Mouse (Mus musculus) hindbrain, embryonic 12.5 days (tissue): ENCODE results near the gene Inip. TPM values are rescaled to one million over a fixed set of nuclear protein-coding genes. Genes with fewer than 3 reads are reported as not detected.
A peak's percentile ranks its signal among the peaks of the same experiment; 100 is the strongest.

Experiments used
- ATAC-seq: fragments of 200-750 bp; cut with Nextera tagmentation; 2 replicates; pipeline ENCODE4 v1.8.0; 2017; ENCODE audit warnings: moderate TSS enrichment; ENCODE audit not compliant: low FRiP score
- H3K27ac ChIP-seq: fragments of 300-500 bp; sonication (generic); 2 replicates; pipeline ENCODE4 v1.5.1; 2016; ENCODE audit warnings: mild to moderate bottlenecking
- H3K27me3 ChIP-seq: fragments of 300-500 bp; sonication (generic); 2 replicates; pipeline ENCODE4 v1.6.1; 2016; ENCODE audit warnings: mild to moderate bottlenecking
- H3K36me3 ChIP-seq: fragments of 300-500 bp; sonication (generic); 2 replicates; pipeline ENCODE4 v1.6.1; 2016; ENCODE audit warnings: mild to moderate bottlenecking
- H3K4me1 ChIP-seq: fragments of 300-500 bp; sonication (generic); 2 replicates; pipeline ENCODE4 v1.6.1; 2016
- H3K4me2 ChIP-seq: fragments of 300-500 bp; sonication (generic); replicated peaks from 2 replicates; pipeline ENCODE4 v1.6.1; 2016; ENCODE audit warnings: mild to moderate bottlenecking
- H3K4me3 ChIP-seq: fragments of 300-500 bp; sonication (generic); 2 replicates; pipeline ENCODE4 v1.5.1; 2016; ENCODE audit warnings: mild to moderate bottlenecking
- H3K9ac ChIP-seq: fragments of 300-500 bp; sonication (generic); 2 replicates; pipeline ENCODE4 v1.6.1; 2016; ENCODE audit warnings: mild to moderate bottlenecking, moderate library complexity
- H3K9me3 ChIP-seq: fragments of 300-500 bp; sonication (generic); replicated peaks from 2 replicates; pipeline ENCODE4 v1.6.1; 2016; ENCODE audit warnings: mild to moderate bottlenecking
- WGBS: fragments of 180-500 bp; shearing (Covaris S2); methylation state at CpG from one replicate; pipeline ENCODE4 v1.1.7; 2016; 5-methylcytosine and 5-hydroxymethylcytosine counted together
- polyA plus RNA-seq: library from polyadenylated mRNA; unstranded; fragments of >200 nt; fragmentation: Nextera tagmentation; extraction: Ambion mirVana; gene quantifications from 2 replicates; pipeline ENCODE4 v1.2.1, GENCODE M21; 2016

Inip gene
- polyA plus RNA-seq, 1 experiment from 2014 or later, result 78.4 TPM

- no peak overlapping the region for H3K4me3 ChIP-seq
- 1% methylated on average over 7 of the region's 7 CpGs for WGBS
- H3K27me3 ChIP-seq, result no peaks in the 10 kb centered on the region
- H3K4me2 ChIP-seq, result no peak overlapping the region
- H3K27ac ChIP-seq, result no peak overlapping the region
- no peaks in the 10 kb centered on the region for H3K36me3 ChIP-seq
- H3K9me3 ChIP-seq, result no peaks in the 10 kb centered on the region
- H3K9ac ChIP-seq, result no peak overlapping the region
- peaks cover 5% of the 10 kb centered on the region for H3K4me1 ChIP-seq
- ATAC-seq, result no peak
These were observed 14.7 kb downstream of the Inip start for GRCm38 (mm10) chr4:59786661-59787060.

GRCm38 (mm10) chr4:59785412-59785811 is 16.0 kb downstream of the Inip start:
- ATAC-seq, result no peak
- H3K27ac ChIP-seq, result no peak overlapping the region

GRCm38 (mm10) chr4:59783685-59784279 is 17.6 kb downstream of the Inip start:
- Histone ChIP-seq H3K36me3 (no peaks in the 10 kb centered on the region), H3K9ac (peak overlapping the region; percentile 81), H3K4me1 (peaks cover 8% of the 10 kb centered on the region), H3K4me2 (peak overlapping the region; percentile 91), H3K27me3 (no peaks in the 10 kb centered on the region), H3K9me3 (no peaks in the 10 kb centered on the region), H3K27ac (peak overlapping the region; percentile 72), H3K4me3 (peak overlapping the region; percentile 92)
- 1% methylated on average over 36 of the region's 36 CpGs for WGBS
- ATAC-seq, result peak; percentile 95

More at GRCm38 (mm10) chr4:59785412-59785811, 16.0 kb downstream of the Inip start:
- Histone ChIP-seq H3K4me3 (no peak overlapping the region), H3K4me2 (no peak overlapping the region), H3K36me3 (no peaks in the 10 kb centered on the region), H3K9ac (no peak overlapping the region), H3K4me1 (peaks cover 8% of the 10 kb centered on the region), H3K27me3 (no peaks in the 10 kb centered on the region), H3K9me3 (no peaks in the 10 kb centered on the region)
- 29% methylated on average over 2 of the region's 2 CpGs for WGBS

GRCm38 (mm10) chr4:59782853-59783684 is 18.3 kb downstream of the Inip start:
- Histone ChIP-seq H3K36me3 (no peaks in the 10 kb centered on the region), H3K27me3 (no peaks in the 10 kb centered on the region), H3K4me2 (peak overlapping the region; percentile 91), H3K4me1 (peaks cover 8% of the 10 kb centered on the region), H3K27ac (peak overlapping the region; percentile 72), H3K9me3 (no peaks in the 10 kb centered on the region), H3K4me3 (peak overlapping the region; percentile 92), H3K9ac (peak overlapping the region; percentile 81)
- under 1% methylated on average over 47 of the region's 47 CpGs for WGBS
- peak; percentile 70 for ATAC-seq

GRCm38 (mm10) chr4:59780568-59780967 is 20.8 kb downstream of the Inip start:
- Histone ChIP-seq H3K9me3 (no peaks in the 10 kb centered on the region), H3K36me3 (no peaks in the 10 kb centered on the region), H3K4me3 (no peak overlapping the region), H3K9ac (no peak overlapping the region), H3K4me2 (no peak overlapping the region), H3K4me1 (peaks cover 8% of the 10 kb centered on the region), H3K27me3 (no peaks in the 10 kb centered on the region), H3K27ac (no peak overlapping the region)
- no peak for ATAC-seq
- 21% methylated on average over 1 of the region's 1 CpGs for WGBS

- no peak overlapping the region for H3K4me3 ChIP-seq
- no peaks in the 10 kb centered on the region for H3K27me3 ChIP-seq
- H3K9ac ChIP-seq, result no peak overlapping the region
- peaks cover 7% of the 10 kb centered on the region; the same call in 1 of the 2 replicates for H3K36me3 ChIP-seq
- H3K27ac ChIP-seq, result no peak overlapping the region
- no peak for ATAC-seq
- WGBS, result 81% methylated on average over 3 of the region's 3 CpGs
- peaks cover 9% of the 10 kb centered on the region for H3K4me1 ChIP-seq
- H3K4me2 ChIP-seq, result no peak overlapping the region
- no peaks in the 10 kb centered on the region for H3K9me3 ChIP-seq
These were observed 23.6 kb downstream of the Inip start for GRCm38 (mm10) chr4:59777828-59778227.

GRCm38 (mm10) chr4:59772171-59772879 is 29.1 kb downstream of the Inip start:
- Histone ChIP-seq H3K4me3 (no peak overlapping the region), H3K4me1 (peaks cover 2% of the 10 kb centered on the region; the same call in 1 of the 2 replicates), H3K4me2 (no peak overlapping the region), H3K27ac (no peak overlapping the region), H3K36me3 (peaks cover 33% of the 10 kb centered on the region), H3K9me3 (no peaks in the 10 kb centered on the region), H3K9ac (no peak overlapping the region), H3K27me3 (no peaks in the 10 kb centered on the region)
- ATAC-seq, result no peak
- WGBS, result 34% methylated on average over 17 of the region's 17 CpGs

- H3K9me3 ChIP-seq, result no peaks in the 10 kb centered on the region
- no peak overlapping the region for H3K4me3 ChIP-seq
- 89% methylated on average over 2 of the region's 2 CpGs for WGBS
- H3K27me3 ChIP-seq, result no peaks in the 10 kb centered on the region
- H3K4me1 ChIP-seq, result peaks cover 12% of the 10 kb centered on the region
- no peak overlapping the region for H3K4me2 ChIP-seq
- H3K9ac ChIP-seq, result no peak overlapping the region
- no peak for ATAC-seq
- H3K27ac ChIP-seq, result no peak overlapping the region
- peaks cover 25% of the 10 kb centered on the region for H3K36me3 ChIP-seq
These were observed 33.7 kb downstream of the Inip start for GRCm38 (mm10) chr4:59767717-59768116.

- H3K9ac ChIP-seq, result no peak overlapping the region
- H3K27ac ChIP-seq, result peak overlapping the region; percentile 48; the same call in 1 of the 2 replicates
- 32% methylated on average over 7 of the region's 7 CpGs for WGBS
- no peak overlapping the region for H3K4me3 ChIP-seq
- H3K4me1 ChIP-seq, result peaks cover 15% of the 10 kb centered on the region
- peak; percentile 66 for ATAC-seq
- no peak overlapping the region for H3K4me2 ChIP-seq
- peaks cover 8% of the 10 kb centered on the region for H3K36me3 ChIP-seq
- H3K27me3 ChIP-seq, result no peaks in the 10 kb centered on the region
- no peaks in the 10 kb centered on the region for H3K9me3 ChIP-seq
These were observed 35.9 kb downstream of the Inip start for GRCm38 (mm10) chr4:59765385-59766005.

GRCm38 (mm10) chr4:59764950-59765349 is 36.4 kb downstream of the Inip start:
- no peak for ATAC-seq
- H3K4me2 ChIP-seq, result no peak overlapping the region
- 0 out of 2 replicates have a peak overlapping the region, but pooled peaks have one; percentile 48 for H3K27ac ChIP-seq

GRCm38 (mm10) chr4:59761365-59761729 is 40.0 kb downstream of the Inip start:
- Histone ChIP-seq H3K4me3 (no peak overlapping the region), H3K27ac (no peak overlapping the region), H3K4me1 (peaks cover 16% of the 10 kb centered on the region), H3K27me3 (no peaks in the 10 kb centered on the region), H3K36me3 (no peaks in the 10 kb centered on the region), H3K9me3 (no peaks in the 10 kb centered on the region), H3K9ac (no peak overlapping the region), H3K4me2 (no peak overlapping the region)
- ATAC-seq, result no peak
- 85% methylated on average over 4 of the region's 4 CpGs for WGBS

More at GRCm38 (mm10) chr4:59764950-59765349, 36.4 kb downstream of the Inip start:
- Histone ChIP-seq H3K4me1 (peaks cover 16% of the 10 kb centered on the region), H3K9ac (no peak overlapping the region), H3K9me3 (no peaks in the 10 kb centered on the region), H3K4me3 (no peak overlapping the region), H3K36me3 (peaks cover 3% of the 10 kb centered on the region; the same call in 1 of the 2 replicates), H3K27me3 (no peaks in the 10 kb centered on the region)
- 72% methylated on average over 7 of the region's 7 CpGs for whole genome bisulfite sequencing
